Mouse (Mus musculus): ENCODE data around the gene Znrd1.
"Not testable (repeated sequence)": the region's sequence is repeated elsewhere in the genome, so short reads cannot be mapped to it uniquely, and the experiment has no call there.

The Znrd1 gene

GRCm38 (mm10) chr17:36994528-36994927, 36.2 kb upstream of the Znrd1 start:
- Histone ChIP-seq H3K27me3 (ENCODE audit: insufficient read depth, low read length) (no peaks in the 10 kb centered on the region), H3K9me3 (ENCODE audit: low read length) (no peaks in the 10 kb centered on the region), H3K4me3 (replicated peaks; ENCODE audit: low read length) (peak overlapping the region; percentile 21; the same call in 1 of the 2 replicates), H3K4me1 (replicated peaks; ENCODE audit: low read depth, low read length) (peaks cover 94% of the 10 kb centered on the region), H3K36me3 (ENCODE audit: insufficient read depth, low read length) (no peaks in the 10 kb centered on the region)
- TF ChIP-seq CTCF (conservative IDR thresholded peaks at IDR 0.05; ENCODE audit: low read length), result no peak
- TF ChIP-seq NANOG (IDR thresholded peaks at IDR 0.05; ENCODE audit: borderline replicate concordance, low read length), result no peak
- no peak for TF ChIP-seq POU5F1 (IDR thresholded peaks at IDR 0.05; ENCODE audit: borderline replicate concordance, low read length)

- H3K27me3 ChIP-seq (ENCODE audit: insufficient read depth, low read length), result no peaks in the 10 kb centered on the region
- peaks cover 94% of the 10 kb centered on the region for H3K4me1 ChIP-seq (replicated peaks; ENCODE audit: low read depth, low read length)
- no peaks in the 10 kb centered on the region for H3K9me3 ChIP-seq (ENCODE audit: low read length)
- H3K36me3 ChIP-seq (ENCODE audit: insufficient read depth, low read length), result no peaks in the 10 kb centered on the region
- TF ChIP-seq POU5F1 (IDR thresholded peaks at IDR 0.05; ENCODE audit: borderline replicate concordance, low read length), result no peak
- TF ChIP-seq CTCF (conservative IDR thresholded peaks at IDR 0.05; ENCODE audit: low read length), result no peak
- TF ChIP-seq NANOG (IDR thresholded peaks at IDR 0.05; ENCODE audit: borderline replicate concordance, low read length), result no peak
- H3K4me3 ChIP-seq (replicated peaks; ENCODE audit: low read length), result peak overlapping the region; percentile 59
Measured at GRCm38 (mm10) chr17:36993770-36994325, 35.5 kb upstream of the Znrd1 start.

GRCm38 (mm10) chr17:36992336-36993104, 34.2 kb upstream of the Znrd1 start:
- H3K36me3 ChIP-seq (ENCODE audit: insufficient read depth, low read length), result peaks cover 3% of the 10 kb centered on the region
- H3K4me1 ChIP-seq (replicated peaks; ENCODE audit: low read depth, low read length), result peaks cover 89% of the 10 kb centered on the region
- no peak for TF ChIP-seq POU5F1 (IDR thresholded peaks at IDR 0.05; ENCODE audit: borderline replicate concordance, low read length)
- no peak for TF ChIP-seq CTCF (conservative IDR thresholded peaks at IDR 0.05; ENCODE audit: low read length)
- no peak for TF ChIP-seq NANOG (IDR thresholded peaks at IDR 0.05; ENCODE audit: borderline replicate concordance, low read length)
- H3K4me3 ChIP-seq (replicated peaks; ENCODE audit: low read length), result no peak overlapping the region
- H3K9me3 ChIP-seq (ENCODE audit: low read length), result no peaks in the 10 kb centered on the region
- no peaks in the 10 kb centered on the region for H3K27me3 ChIP-seq (ENCODE audit: insufficient read depth, low read length)

- peaks cover 19% of the 10 kb centered on the region for H3K36me3 ChIP-seq (ENCODE audit: insufficient read depth, low read length)
- not testable (repeated sequence) for H3K4me3 ChIP-seq (replicated peaks; ENCODE audit: low read length); H3K27me3 ChIP-seq (ENCODE audit: insufficient read depth, low read length); H3K9me3 ChIP-seq (ENCODE audit: low read length)
- peaks cover 88% of the 10 kb centered on the region for H3K4me1 ChIP-seq (replicated peaks; ENCODE audit: low read depth, low read length)
Measured at GRCm38 (mm10) chr17:36990630-36991029, 32.3 kb upstream of the Znrd1 start.

GRCm38 (mm10) chr17:36989437-36989836, 31.1 kb upstream of the Znrd1 start, which contains the start of gene H2-M5:
TSS of gene H2-M5 (minus strand) at chr17:36989537.
- TF ChIP-seq POU5F1 (IDR thresholded peaks at IDR 0.05; ENCODE audit: borderline replicate concordance, low read length), result no peak
- no peak for TF ChIP-seq CTCF (conservative IDR thresholded peaks at IDR 0.05; ENCODE audit: low read length)
- TF ChIP-seq NANOG (IDR thresholded peaks at IDR 0.05; ENCODE audit: borderline replicate concordance, low read length), result no peak
- H3K4me1 ChIP-seq (replicated peaks; ENCODE audit: low read depth, low read length), result peaks cover 87% of the 10 kb centered on the region
- H3K36me3 ChIP-seq (ENCODE audit: insufficient read depth, low read length), result peaks cover 29% of the 10 kb centered on the region
- H3K9me3 ChIP-seq (ENCODE audit: low read length), result no peaks in the 10 kb centered on the region
- H3K27me3 ChIP-seq (ENCODE audit: insufficient read depth, low read length), result no peaks in the 10 kb centered on the region
- H3K4me3 ChIP-seq (replicated peaks; ENCODE audit: low read length), result peak within 1 kb of the TSS; percentile 84

- Histone ChIP-seq H3K36me3 (ENCODE audit: insufficient read depth, low read length) (peaks cover 37% of the 10 kb centered on the region), H3K4me3 (replicated peaks; ENCODE audit: low read length) (peak overlapping the region; percentile 84), H3K4me1 (replicated peaks; ENCODE audit: low read depth, low read length) (peaks cover 87% of the 10 kb centered on the region), H3K9me3 (ENCODE audit: low read length) (no peaks in the 10 kb centered on the region), H3K27me3 (ENCODE audit: insufficient read depth, low read length) (no peaks in the 10 kb centered on the region)
- TF ChIP-seq NANOG (IDR thresholded peaks at IDR 0.05; ENCODE audit: borderline replicate concordance, low read length), result no peak
- TF ChIP-seq POU5F1 (IDR thresholded peaks at IDR 0.05; ENCODE audit: borderline replicate concordance, low read length), result no peak
- no peak for TF ChIP-seq CTCF (conservative IDR thresholded peaks at IDR 0.05; ENCODE audit: low read length)
Measured at GRCm38 (mm10) chr17:36988475-36988874, 30.1 kb upstream of the Znrd1 start.

GRCm38 (mm10) chr17:36982253-36983155, 24.1 kb upstream of the Znrd1 start:
- H3K36me3 ChIP-seq (ENCODE audit: insufficient read depth, low read length), result peaks cover 71% of the 10 kb centered on the region
- no peaks in the 10 kb centered on the region for H3K27me3 ChIP-seq (ENCODE audit: insufficient read depth, low read length)

DNA sequence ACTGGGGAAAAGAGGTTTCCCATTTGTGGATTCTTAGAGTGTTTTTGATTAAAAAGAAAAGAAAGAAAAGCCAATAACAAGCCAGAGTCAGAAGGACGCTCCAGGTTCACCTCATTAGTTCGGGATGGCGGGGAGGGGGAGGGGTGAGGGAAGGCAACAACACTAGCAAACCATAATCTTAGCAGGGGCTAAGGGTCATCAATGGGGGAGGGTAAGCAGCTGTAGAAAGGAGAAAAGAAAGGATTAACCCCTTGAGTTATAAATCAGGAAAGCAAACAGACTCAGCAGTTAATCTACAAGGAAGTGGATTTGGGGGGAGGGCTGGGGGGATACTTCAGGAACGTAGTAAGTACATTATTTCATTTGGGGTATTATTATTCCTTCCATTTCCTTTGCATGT, 23.5 kb upstream of the Znrd1 start:
- no peaks in the 10 kb centered on the region for H3K9me3 ChIP-seq (ENCODE audit: low read length)
- no peaks in the 10 kb centered on the region for H3K27me3 ChIP-seq (ENCODE audit: insufficient read depth, low read length)
- TF ChIP-seq CTCF (conservative IDR thresholded peaks at IDR 0.05; ENCODE audit: low read length) (no peak), POU5F1 (IDR thresholded peaks at IDR 0.05; ENCODE audit: borderline replicate concordance, low read length) (no peak), NANOG (IDR thresholded peaks at IDR 0.05; ENCODE audit: borderline replicate concordance, low read length) (no peak)
- peak overlapping the region; percentile 74 for H3K4me3 ChIP-seq (replicated peaks; ENCODE audit: low read length)
- H3K4me1 ChIP-seq (replicated peaks; ENCODE audit: low read depth, low read length), result peaks cover 96% of the 10 kb centered on the region
- H3K36me3 ChIP-seq (ENCODE audit: insufficient read depth, low read length), result peaks cover 71% of the 10 kb centered on the region

More at GRCm38 (mm10) chr17:36982253-36983155, 24.1 kb upstream of the Znrd1 start:
- Histone ChIP-seq H3K9me3 (ENCODE audit: low read length) (no peaks in the 10 kb centered on the region), H3K4me1 (replicated peaks; ENCODE audit: low read depth, low read length) (peaks cover 96% of the 10 kb centered on the region), H3K4me3 (replicated peaks; ENCODE audit: low read length) (peak overlapping the region; percentile 74)
- TF ChIP-seq CTCF (conservative IDR thresholded peaks at IDR 0.05; ENCODE audit: low read length) (no peak), NANOG (IDR thresholded peaks at IDR 0.05; ENCODE audit: borderline replicate concordance, low read length) (no peak; the same call in 1 of the 2 replicates), POU5F1 (IDR thresholded peaks at IDR 0.05; ENCODE audit: borderline replicate concordance, low read length) (no peak; the same call in 1 of the 2 replicates)

Data from E14TG2a.4 (cell line).